Mouse (Mus musculus) liver, embryonic 15.5 days (tissue): Measurements from ENCODE around the gene Ifitm10. TPM values are rescaled to one million over a fixed set of nuclear protein-coding genes. Genes with fewer than 3 reads are reported as not detected.
A peak's percentile ranks its signal among the peaks of the same experiment; 100 is the strongest.

ENCODE experiments used
- ATAC-seq: fragments of 200-750 bp; cut with Nextera tagmentation; 2 replicates; pipeline ENCODE4 v1.8.0; 2017; ENCODE audit warnings: moderate number of reproducible peaks, mild to moderate bottlenecking, moderate library complexity; ENCODE audit not compliant: insufficient read depth
- H3K27ac ChIP-seq: fragments of 300-500 bp; sonication (generic); replicated peaks from 2 replicates; pipeline ENCODE4 v1.5.1; 2015; ENCODE audit warnings: mild to moderate bottlenecking, inconsistent platforms
- H3K27me3 ChIP-seq: fragments of 300-500 bp; sonication (generic); 2 replicates; pipeline ENCODE4 v1.6.1; 2015; ENCODE audit warnings: mild to moderate bottlenecking, inconsistent platforms
- H3K36me3 ChIP-seq: fragments of 300-500 bp; sonication (generic); replicated peaks from 2 replicates; pipeline ENCODE4 v1.6.1; 2015; ENCODE audit warnings: moderate library complexity, mild to moderate bottlenecking, inconsistent platforms
- H3K4me1 ChIP-seq: fragments of 300-500 bp; sonication (generic); replicated peaks from 2 replicates; pipeline ENCODE4 v1.6.1; 2015; ENCODE audit warnings: inconsistent platforms
- H3K4me2 ChIP-seq: fragments of 300-500 bp; sonication (generic); 2 replicates; pipeline ENCODE4 v1.6.1; 2015; ENCODE audit warnings: moderate library complexity, mild to moderate bottlenecking, inconsistent platforms
- H3K4me3 ChIP-seq: fragments of 300-500 bp; sonication (generic); replicated peaks from 2 replicates; pipeline ENCODE4 v1.5.1; 2015; ENCODE audit warnings: mild to moderate bottlenecking, inconsistent platforms
- H3K9ac ChIP-seq: fragments of 300-500 bp; sonication (generic); 2 replicates; pipeline ENCODE4 v1.6.1; 2015; ENCODE audit warnings: moderate library complexity, mild to moderate bottlenecking, inconsistent platforms
- H3K9me3 ChIP-seq: fragments of 300-500 bp; sonication (generic); replicated peaks from 2 replicates; pipeline ENCODE4 v1.6.1; 2016; ENCODE audit warnings: inconsistent platforms
- WGBS: fragments of 180-500 bp; shearing (Covaris S2); methylation state at CpG from one replicate; pipeline ENCODE4 v1.1.7; 2015; ENCODE audit warnings: mixed read lengths; ENCODE audit not compliant: insufficient replicate concordance; 5-methylcytosine and 5-hydroxymethylcytosine counted together
- polyA plus RNA-seq: library from polyadenylated mRNA; unstranded; fragments of >200 nt; fragmentation: Nextera tagmentation; extraction: Ambion mirVana; gene quantifications from 2 replicates; pipeline ENCODE4 v1.2.1, GENCODE M21; 2015

The Ifitm10 gene
- polyA plus RNA-seq, 1 experiment from 2014 or later, result 2.1 TPM

DNA sequence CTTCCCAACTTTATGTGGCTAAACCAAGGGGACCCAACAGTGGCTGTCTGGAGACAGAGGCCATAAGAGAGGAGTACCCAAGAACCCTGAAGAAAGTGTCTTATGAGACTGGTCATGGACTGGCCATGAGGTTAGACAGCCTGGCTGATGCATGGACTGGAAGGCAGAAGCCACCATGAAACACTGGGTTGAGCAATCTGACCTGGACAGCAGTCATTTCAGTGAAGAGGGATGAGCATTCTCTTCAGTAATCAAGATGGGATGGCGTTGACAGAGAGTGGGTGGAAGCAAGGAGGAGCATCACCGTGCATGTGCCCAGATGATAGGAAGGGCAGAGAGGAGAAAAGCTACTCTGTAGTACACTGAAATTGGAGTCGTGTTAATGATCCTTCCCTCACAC, 17.6 kb upstream of the Ifitm10 start:
- Histone ChIP-seq H3K9ac (no peak overlapping the region), H3K27ac (peak overlapping the region; percentile 66), H3K9me3 (no peaks in the 10 kb centered on the region), H3K4me2 (no peak overlapping the region), H3K4me1 (peaks cover 81% of the 10 kb centered on the region), H3K27me3 (no peaks in the 10 kb centered on the region), H3K4me3 (no peak overlapping the region), H3K36me3 (no peaks in the 10 kb centered on the region)
- WGBS, result 48% methylated on average over 3 of the region's 3 CpGs
- no peak for ATAC-seq

DNA sequence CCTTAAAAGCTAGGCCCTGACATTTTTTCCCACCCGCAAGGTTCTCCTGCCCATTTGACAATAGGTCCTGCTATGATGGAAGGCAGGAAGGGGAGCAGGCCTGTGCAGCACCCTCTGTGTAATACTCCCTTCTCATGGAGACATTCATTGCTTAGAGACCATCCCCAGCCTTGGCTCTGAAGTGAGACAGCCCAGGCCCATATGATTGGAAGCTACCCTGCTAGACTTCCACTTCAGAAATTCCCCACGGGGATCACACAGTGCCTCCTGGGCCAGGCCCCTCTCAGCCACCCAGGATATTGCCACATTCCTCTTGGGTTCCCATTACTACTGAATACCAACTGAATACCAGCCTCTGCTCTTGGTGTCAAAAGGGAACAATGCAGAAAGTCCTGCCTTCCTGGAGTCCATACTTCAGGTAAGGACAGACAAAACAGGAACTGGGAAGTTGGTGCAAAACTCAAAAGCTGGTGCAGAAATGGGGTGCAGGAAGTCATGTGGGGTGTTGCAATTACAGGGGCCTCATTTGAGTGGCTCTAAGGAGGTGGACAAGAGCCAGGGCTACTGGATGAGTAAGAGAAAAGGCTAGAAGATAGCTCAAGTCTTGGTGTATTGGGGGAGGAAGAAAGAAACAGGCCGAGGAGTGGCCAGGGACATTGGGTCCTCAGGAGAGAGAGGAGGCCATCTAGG, 16.6 kb upstream of the Ifitm10 start:
- H3K36me3 ChIP-seq, result peaks cover 7% of the 10 kb centered on the region
- H3K9ac ChIP-seq, result no peak overlapping the region
- H3K4me1 ChIP-seq, result peaks cover 81% of the 10 kb centered on the region
- H3K27ac ChIP-seq, result peak overlapping the region; percentile 95
- no peak overlapping the region for H3K4me2 ChIP-seq
- no peak overlapping the region for H3K4me3 ChIP-seq
- H3K9me3 ChIP-seq, result no peaks in the 10 kb centered on the region
- no peak for ATAC-seq
- H3K27me3 ChIP-seq, result no peaks in the 10 kb centered on the region
- WGBS, result 66% methylated on average over 3 of the region's 3 CpGs

DNA sequence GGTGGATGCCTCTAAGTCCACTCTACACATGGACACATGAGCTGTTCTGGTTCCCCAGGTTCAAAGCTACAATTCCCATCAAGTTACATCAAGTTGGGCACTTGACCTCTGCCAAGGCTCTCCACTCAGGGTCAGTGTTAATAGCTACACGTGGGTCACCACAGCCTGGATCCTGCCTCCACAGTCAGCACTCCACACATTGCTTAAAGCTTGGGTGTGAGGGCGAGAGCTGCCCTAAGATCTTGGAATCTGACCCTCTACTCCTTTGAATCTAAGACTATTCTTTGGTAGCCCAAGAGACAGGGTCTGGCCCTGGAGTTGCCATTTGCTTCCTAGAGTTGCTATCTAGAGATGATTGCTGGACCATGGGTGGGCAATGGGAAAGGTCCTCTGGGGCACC, 15.2 kb upstream of the Ifitm10 start:
- peaks cover 81% of the 10 kb centered on the region for H3K4me1 ChIP-seq
- H3K9me3 ChIP-seq, result no peaks in the 10 kb centered on the region
- 87% methylated on average over 2 of the region's 2 CpGs for WGBS

DNA sequence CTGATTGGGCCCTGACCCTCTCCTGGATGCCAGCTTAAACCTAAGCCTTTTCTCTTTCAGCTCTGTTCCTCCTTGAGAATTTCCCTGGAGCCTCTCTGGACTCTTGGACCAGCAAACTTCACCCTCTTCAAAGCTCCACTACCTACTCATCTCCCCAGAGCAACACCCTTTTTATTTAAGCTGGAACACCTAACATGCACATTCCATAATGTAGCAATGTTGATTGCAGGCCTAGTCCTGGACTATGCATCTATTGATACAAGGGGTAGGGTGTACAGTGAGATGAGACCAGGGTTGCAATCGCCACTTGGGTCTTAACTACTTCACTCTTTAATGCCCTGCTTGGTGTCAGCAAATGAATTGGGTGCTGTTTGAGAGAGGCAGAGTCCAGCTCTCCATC, 14.6 kb upstream of the Ifitm10 start:
- no peaks in the 10 kb centered on the region for H3K9me3 ChIP-seq
- ATAC-seq, result no peak
- peaks cover 26% of the 10 kb centered on the region for H3K36me3 ChIP-seq
- peak overlapping the region; percentile 88 for H3K4me3 ChIP-seq
- peak overlapping the region; percentile 96; the same call in 1 of the 2 replicates for H3K9ac ChIP-seq
- WGBS, result 78% methylated on average over 1 of the region's 1 CpGs
- peak overlapping the region; percentile 92 for H3K4me2 ChIP-seq
- H3K27me3 ChIP-seq, result no peaks in the 10 kb centered on the region
- peak overlapping the region; percentile 95 for H3K27ac ChIP-seq
- peaks cover 81% of the 10 kb centered on the region for H3K4me1 ChIP-seq

More for the DNA sequence above, 15.2 kb upstream of the Ifitm10 start:
- Histone ChIP-seq H3K36me3 (peaks cover 21% of the 10 kb centered on the region), H3K27ac (peak overlapping the region; percentile 95), H3K9ac (no peak overlapping the region), H3K4me2 (no peak overlapping the region), H3K4me3 (no peak overlapping the region), H3K27me3 (no peaks in the 10 kb centered on the region)
- ATAC-seq, result no peak

DNA sequence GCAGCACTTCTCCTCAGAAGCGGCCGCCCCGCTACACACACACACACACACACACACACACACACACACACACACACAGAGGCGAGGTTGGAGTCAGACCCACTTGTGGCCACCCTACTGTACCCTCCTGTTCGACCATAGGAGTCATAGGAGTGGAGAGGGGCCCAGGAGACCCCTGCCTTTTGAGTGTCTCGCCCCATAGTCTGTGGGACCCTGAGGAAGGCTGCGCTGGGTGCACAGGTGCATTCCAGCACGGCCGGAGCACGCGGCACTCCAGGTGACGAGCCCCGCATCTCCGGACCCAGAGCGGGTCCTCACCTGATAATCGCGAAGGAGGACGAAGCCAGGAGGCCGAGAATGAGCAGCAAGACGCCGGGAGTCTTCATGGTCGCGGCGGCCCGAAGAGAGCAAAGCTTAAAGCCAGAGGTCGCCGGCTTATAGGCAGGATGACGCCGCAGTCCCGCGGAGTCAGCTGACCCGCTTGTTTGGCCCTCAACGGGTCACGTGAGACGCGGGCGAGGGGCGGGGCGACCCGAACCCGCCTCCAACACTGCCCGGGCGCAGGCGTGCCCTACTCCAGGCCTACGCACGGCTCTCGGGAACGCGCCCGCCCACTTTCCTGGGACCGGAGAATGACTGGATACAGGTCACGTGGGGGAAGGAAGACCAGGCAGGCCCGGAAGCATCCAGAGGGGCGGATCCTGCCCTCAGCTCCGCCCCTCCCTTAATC, 14.0 kb upstream of the Ifitm10 start, which contains the start of gene Ctsd:
Ctsd (minus strand) TSS at position 620 of the 730 bp plus-strand sequence.
- H3K4me1 ChIP-seq, result peaks cover 80% of the 10 kb centered on the region
- peak; percentile 87 for ATAC-seq
- H3K4me2 ChIP-seq, result peak within 1 kb of the TSS; percentile 92
- no peaks in the 10 kb centered on the region for H3K9me3 ChIP-seq
- no peaks in the 10 kb centered on the region for H3K27me3 ChIP-seq
- H3K36me3 ChIP-seq, result peaks cover 32% of the 10 kb centered on the region
- H3K9ac ChIP-seq, result peak within 1 kb of the TSS; percentile 96
- WGBS, result under 1% methylated on average over 55 of the region's 55 CpGs
- H3K4me3 ChIP-seq, result peak within 1 kb of the TSS; percentile 88
- peak within 1 kb of the TSS; percentile 95 for H3K27ac ChIP-seq

DNA sequence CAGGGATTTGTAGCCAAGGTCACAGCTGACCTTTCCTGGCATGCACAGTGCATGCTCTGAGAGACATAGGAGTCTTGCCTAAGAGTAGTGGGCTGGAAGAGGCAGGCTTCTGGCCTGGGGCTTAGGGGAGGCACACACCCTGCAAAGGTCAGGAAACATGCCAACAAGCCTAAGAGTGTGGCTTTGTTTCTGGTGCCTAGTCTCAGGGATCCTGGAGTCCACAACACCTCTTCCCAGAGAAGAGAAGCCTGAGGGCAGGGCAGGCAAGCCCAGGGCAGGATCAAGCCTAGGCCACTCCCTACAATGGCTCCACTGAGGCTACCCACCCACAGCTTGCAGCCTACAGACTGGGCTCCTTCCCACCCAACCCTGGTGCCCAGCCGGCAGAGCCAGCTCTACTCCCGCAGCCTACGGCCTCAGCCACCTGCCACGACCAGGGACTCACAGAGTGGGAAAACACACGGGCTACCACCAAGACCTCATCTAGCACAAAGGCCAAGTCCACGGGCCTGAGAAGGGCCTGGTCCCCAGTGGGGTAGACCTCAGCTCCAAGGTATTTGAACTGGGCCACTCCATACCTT, 13.2 kb upstream of the Ifitm10 start:
- Histone ChIP-seq H3K4me2 (peak overlapping the region; percentile 92), H3K9me3 (no peaks in the 10 kb centered on the region), H3K36me3 (peaks cover 41% of the 10 kb centered on the region), H3K4me3 (peak overlapping the region; percentile 88), H3K9ac (peak overlapping the region; percentile 96), H3K27me3 (no peaks in the 10 kb centered on the region), H3K27ac (peak overlapping the region; percentile 95), H3K4me1 (peaks cover 80% of the 10 kb centered on the region)
- ATAC-seq, result peak; percentile 61
- WGBS, result 34% methylated on average over 6 of the region's 6 CpGs

DNA sequence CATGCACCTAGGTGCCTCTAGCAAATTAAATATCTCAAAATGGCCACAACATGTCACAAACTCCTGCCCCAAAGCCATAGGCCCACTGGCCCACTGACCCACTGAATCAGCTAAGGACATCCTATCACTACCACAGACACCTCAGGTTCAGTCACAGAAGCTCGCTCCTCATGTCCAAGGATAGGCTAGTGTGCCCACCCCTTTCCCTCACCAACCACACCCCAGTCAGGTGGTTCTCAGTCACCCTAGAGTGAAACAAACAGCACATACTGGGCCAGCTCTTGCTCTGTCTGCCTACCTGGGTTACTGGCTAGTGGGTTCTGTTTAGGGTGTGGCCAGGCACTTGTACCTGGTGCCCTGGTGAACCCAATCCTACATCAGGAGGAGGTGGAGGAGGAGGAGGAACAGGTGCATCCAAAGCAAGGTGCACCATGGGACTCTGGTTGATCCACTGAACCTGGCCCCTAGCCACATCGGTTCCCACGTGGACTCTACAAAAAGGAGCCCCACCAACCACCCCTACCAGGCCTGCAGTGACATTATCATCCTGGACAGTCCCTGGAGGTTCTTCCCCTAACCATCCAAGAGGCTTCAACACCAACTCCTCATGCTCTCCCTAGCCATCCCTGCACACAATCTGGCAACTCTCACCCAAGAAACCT, 12.3 kb upstream of the Ifitm10 start:
- Histone ChIP-seq H3K36me3 (peaks cover 49% of the 10 kb centered on the region), H3K4me1 (peaks cover 80% of the 10 kb centered on the region), H3K4me2 (peak overlapping the region; percentile 92), H3K4me3 (peak overlapping the region; percentile 88), H3K27me3 (no peaks in the 10 kb centered on the region), H3K27ac (peak overlapping the region; percentile 95), H3K9me3 (no peaks in the 10 kb centered on the region), H3K9ac (peak overlapping the region; percentile 96)
- ATAC-seq, result no peak
- 70% methylated on average over 3 of the region's 3 CpGs for WGBS

DNA sequence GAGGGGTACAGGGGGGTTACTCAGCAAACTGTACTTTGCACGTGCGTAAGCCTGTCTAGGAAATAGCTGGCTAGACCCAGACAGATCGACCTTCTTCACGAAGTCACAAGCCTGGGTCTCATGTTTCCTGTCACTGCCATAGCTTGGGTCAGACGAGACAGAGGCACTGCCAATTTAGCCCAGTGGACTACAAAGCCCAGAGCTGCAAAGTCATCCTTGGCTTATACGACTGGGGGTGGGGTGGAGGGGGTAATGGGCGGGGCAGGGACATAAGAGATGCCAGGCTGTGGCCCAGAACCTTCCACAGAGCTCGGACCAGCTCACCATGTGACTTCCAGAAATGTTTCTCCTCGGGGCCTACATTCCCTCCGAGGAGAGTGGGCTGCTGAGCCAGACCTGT, 10.8 kb upstream of the Ifitm10 start:
- peaks cover 89% of the 10 kb centered on the region for H3K4me1 ChIP-seq
- peak overlapping the region; percentile 95 for H3K27ac ChIP-seq
- WGBS, result 60% methylated on average over 10 of the region's 10 CpGs
- H3K9ac ChIP-seq, result peak overlapping the region; percentile 39; the same call in 1 of the 2 replicates
- peak overlapping the region; percentile 88 for H3K4me3 ChIP-seq
- no peak for ATAC-seq
- H3K27me3 ChIP-seq, result no peaks in the 10 kb centered on the region
- H3K9me3 ChIP-seq, result no peaks in the 10 kb centered on the region
- H3K36me3 ChIP-seq, result peaks cover 65% of the 10 kb centered on the region
- peak overlapping the region; percentile 92 for H3K4me2 ChIP-seq

DNA sequence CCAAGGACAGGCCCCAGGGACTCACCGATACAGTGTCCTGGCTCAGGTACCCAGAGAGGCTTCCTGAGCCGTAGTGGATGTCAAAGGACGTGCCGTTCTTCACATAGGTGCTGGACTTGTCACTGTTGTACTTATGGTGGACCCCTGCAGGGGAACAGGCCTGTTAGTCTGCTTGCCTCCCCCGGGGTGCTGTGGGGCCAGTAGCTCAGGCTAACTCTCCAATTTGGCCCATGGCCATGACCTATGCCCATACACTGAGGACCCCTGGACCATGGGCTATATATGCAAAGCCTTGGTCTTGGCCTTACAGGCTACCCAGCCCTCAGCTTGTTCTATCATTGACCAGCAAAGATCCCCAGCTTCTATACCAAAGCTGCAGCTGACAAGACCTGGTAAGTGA, 9.0 kb upstream of the Ifitm10 start, which contains the start of gene Gm49369:
Gm49369 (minus strand) TSS at position 101 of the 400 bp plus-strand sequence.
- no peaks in the 10 kb centered on the region for H3K9me3 ChIP-seq
- WGBS, result 90% methylated on average over 5 of the region's 5 CpGs
- H3K36me3 ChIP-seq, result peaks cover 83% of the 10 kb centered on the region
- no peak within 1 kb of the TSS for H3K9ac ChIP-seq
- peak within 1 kb of the TSS; percentile 92 for H3K27ac ChIP-seq
- no peak within 1 kb of the TSS; the same call in 1 of the 2 replicates for H3K4me2 ChIP-seq
- no peak within 1 kb of the TSS for H3K4me3 ChIP-seq
- no peak for ATAC-seq
- H3K27me3 ChIP-seq, result no peaks in the 10 kb centered on the region
- peaks cover 93% of the 10 kb centered on the region for H3K4me1 ChIP-seq

DNA sequence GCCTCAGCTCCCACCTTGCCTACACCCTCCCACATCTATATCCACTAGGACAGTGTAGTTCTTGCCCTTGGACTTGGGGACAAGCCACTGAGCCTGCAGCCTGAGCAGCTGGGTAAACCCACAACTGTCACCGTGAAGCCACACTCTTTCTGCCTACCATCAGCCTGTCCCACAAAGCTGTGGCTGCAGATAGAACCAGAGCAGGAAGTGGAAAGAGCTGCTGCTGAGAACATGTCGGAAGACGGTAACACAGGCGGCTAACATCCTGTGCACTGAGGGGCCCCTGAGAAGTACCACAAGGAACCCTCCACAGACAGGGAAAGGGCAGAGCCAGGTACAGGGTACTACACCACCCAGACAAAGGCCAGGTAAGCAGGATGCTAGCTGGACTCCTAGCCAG, 7.6 kb upstream of the Ifitm10 start:
- H3K4me2 ChIP-seq, result peak overlapping the region; percentile 5; the same call in 1 of the 2 replicates
- H3K27me3 ChIP-seq, result no peaks in the 10 kb centered on the region

More for the DNA sequence above, 7.6 kb upstream of the Ifitm10 start:
- WGBS, result 21% methylated on average over 4 of the region's 4 CpGs
- Histone ChIP-seq H3K36me3 (peaks cover 96% of the 10 kb centered on the region), H3K4me3 (no peak overlapping the region), H3K9me3 (no peaks in the 10 kb centered on the region), H3K27ac (peak overlapping the region; percentile 92), H3K4me1 (peaks cover 98% of the 10 kb centered on the region), H3K9ac (no peak overlapping the region)
- ATAC-seq, result no peak
